Mouse (Mus musculus): ENCODE results near the gene Gm28372. TPM values are rescaled to one million over a fixed set of nuclear protein-coding genes. Genes with fewer than 3 reads are reported as not detected.

The Gm28372 gene
- polyA plus RNA-seq, 1 experiment from 2014 or later = 0.23 TPM

GRCm38 (mm10) chr2:130424126-130424853 lies 19.3 kb downstream of the Gm28372 start, which contains the start of the genes Vps16 and Pced1a:
Gene Vps16, plus strand, starts transcription at chr2:130424339.
Gene Pced1a, minus strand, starts transcription at chr2:130424701.
- H3K36me3 ChIP-seq (ENCODE audit: control insufficient read depth, insufficient read depth, low read length) = no peaks in the 10 kb centered on the region
- ATAC-seq (ENCODE audit: low read depth) = peak; percentile 97
- peak within 1 kb of the TSS; percentile 92 for H3K27ac ChIP-seq (ENCODE audit: low read depth, low read length)
- peaks cover 14% of the 10 kb centered on the region for H3K4me1 ChIP-seq (ENCODE audit: control insufficient read depth, insufficient read depth, low read length)
- peak within 1 kb of the TSS; percentile 82 for H3K9ac ChIP-seq (replicated peaks; ENCODE audit: low read depth, low read length)
- H3K9me3 ChIP-seq (ENCODE audit: control insufficient read depth, low read length) = no peaks in the 10 kb centered on the region
- peak within 1 kb of the TSS; percentile 74 for H3K4me3 ChIP-seq (ENCODE audit: low read depth, low read length)
- H3K4me2 ChIP-seq (ENCODE audit: low read depth, low read length) = peak within 1 kb of the TSS; percentile 71
- no peaks in the 10 kb centered on the region for H3K27me3 ChIP-seq (ENCODE audit: control insufficient read depth, insufficient read depth, low read length)
- 0% methylated on average over 58 of the region's 58 CpGs for WGBS

- Histone ChIP-seq H3K4me2 (ENCODE audit: low read depth, low read length) (peak overlapping the region; percentile 71), H3K4me1 (ENCODE audit: control insufficient read depth, insufficient read depth, low read length) (peaks cover 14% of the 10 kb centered on the region), H3K9ac (replicated peaks; ENCODE audit: low read depth, low read length) (peak overlapping the region; percentile 82), H3K27me3 (ENCODE audit: control insufficient read depth, insufficient read depth, low read length) (no peaks in the 10 kb centered on the region), H3K27ac (ENCODE audit: low read depth, low read length) (no peak overlapping the region), H3K9me3 (ENCODE audit: control insufficient read depth, low read length) (no peaks in the 10 kb centered on the region), H3K4me3 (ENCODE audit: low read depth, low read length) (peak overlapping the region; percentile 74), H3K36me3 (ENCODE audit: control insufficient read depth, insufficient read depth, low read length) (no peaks in the 10 kb centered on the region)
- 48% methylated on average over 5 of the region's 5 CpGs for WGBS
- no peak for ATAC-seq (ENCODE audit: low read depth)
Observed at GRCm38 (mm10) chr2:130425112-130425511, 20.1 kb downstream of the Gm28372 start.

DNA sequence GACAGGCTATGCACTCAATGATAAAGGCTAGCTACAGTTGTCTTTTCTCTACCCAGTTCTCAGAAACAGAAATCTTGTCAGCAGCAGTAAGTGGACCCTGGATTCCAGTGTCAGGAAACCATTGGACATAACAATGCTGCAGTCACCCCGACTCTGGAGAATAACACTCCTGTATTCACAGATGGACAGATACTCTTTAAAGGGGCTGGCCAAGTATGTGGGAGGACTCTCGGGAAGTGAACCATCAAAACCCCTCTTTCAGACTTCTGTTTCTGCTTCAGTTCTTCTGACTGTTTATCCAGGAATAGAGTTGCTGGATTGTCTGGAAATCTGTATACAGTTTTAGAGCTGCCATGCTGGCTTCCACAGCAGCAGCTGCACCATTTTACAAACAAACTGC lies 24.8 kb downstream of the Gm28372 start:
- WGBS = 67% methylated on average over 2 of the region's 2 CpGs
- Histone ChIP-seq H3K4me2 (ENCODE audit: low read depth, low read length) (no peak overlapping the region), H3K4me1 (ENCODE audit: control insufficient read depth, insufficient read depth, low read length) (peaks cover 5% of the 10 kb centered on the region; the same call in 1 of the 2 replicates), H3K9me3 (ENCODE audit: control insufficient read depth, low read length) (no peaks in the 10 kb centered on the region), H3K36me3 (ENCODE audit: control insufficient read depth, insufficient read depth, low read length) (no peaks in the 10 kb centered on the region; the same call in 1 of the 2 replicates), H3K27ac (ENCODE audit: low read depth, low read length) (no peak overlapping the region), H3K9ac (replicated peaks; ENCODE audit: low read depth, low read length) (no peak overlapping the region), H3K4me3 (ENCODE audit: low read depth, low read length) (no peak overlapping the region), H3K27me3 (ENCODE audit: control insufficient read depth, insufficient read depth, low read length) (no peaks in the 10 kb centered on the region)
- no peak for ATAC-seq (ENCODE audit: low read depth)

- Histone ChIP-seq H3K27ac (ENCODE audit: low read depth, low read length) (no peak overlapping the region), H3K9ac (replicated peaks; ENCODE audit: low read depth, low read length) (no peak overlapping the region), H3K9me3 (ENCODE audit: control insufficient read depth, low read length) (no peaks in the 10 kb centered on the region), H3K36me3 (ENCODE audit: control insufficient read depth, insufficient read depth, low read length) (no peaks in the 10 kb centered on the region; the same call in 1 of the 2 replicates), H3K27me3 (ENCODE audit: control insufficient read depth, insufficient read depth, low read length) (no peaks in the 10 kb centered on the region), H3K4me2 (ENCODE audit: low read depth, low read length) (no peak overlapping the region), H3K4me3 (ENCODE audit: low read depth, low read length) (no peak overlapping the region), H3K4me1 (ENCODE audit: control insufficient read depth, insufficient read depth, low read length) (no peaks in the 10 kb centered on the region)
- WGBS = 84% methylated on average over 3 of the region's 3 CpGs
- ATAC-seq (ENCODE audit: low read depth) = no peak
Observed at GRCm38 (mm10) chr2:130430484-130430883, 25.4 kb downstream of the Gm28372 start.

DNA sequence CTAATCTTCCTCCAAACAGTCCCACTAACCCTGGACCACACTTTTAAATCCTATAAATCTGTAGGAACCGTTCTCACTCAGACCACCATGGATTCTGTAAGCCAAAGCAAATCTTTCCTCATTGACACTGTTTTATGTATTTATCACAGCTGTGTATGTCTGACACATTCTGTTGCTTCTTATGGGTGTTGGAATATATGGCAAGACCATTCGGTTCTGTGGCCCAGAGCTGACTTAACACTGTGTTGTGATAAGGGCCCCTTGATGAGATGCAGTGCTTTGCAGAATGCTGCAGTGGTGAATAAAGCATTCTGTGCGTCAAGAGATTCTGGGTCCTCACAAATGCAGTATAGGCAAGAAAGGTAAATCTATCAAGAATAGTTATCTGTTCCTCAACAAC lies 27.1 kb downstream of the Gm28372 start:
- no peak for ATAC-seq (ENCODE audit: low read depth)
- Histone ChIP-seq H3K9ac (replicated peaks; ENCODE audit: low read depth, low read length) (no peak overlapping the region), H3K4me2 (ENCODE audit: low read depth, low read length) (no peak overlapping the region), H3K4me3 (ENCODE audit: low read depth, low read length) (no peak overlapping the region), H3K4me1 (ENCODE audit: control insufficient read depth, insufficient read depth, low read length) (no peaks in the 10 kb centered on the region), H3K9me3 (ENCODE audit: control insufficient read depth, low read length) (no peaks in the 10 kb centered on the region), H3K36me3 (ENCODE audit: control insufficient read depth, insufficient read depth, low read length) (no peaks in the 10 kb centered on the region; the same call in 1 of the 2 replicates), H3K27me3 (ENCODE audit: control insufficient read depth, insufficient read depth, low read length) (no peaks in the 10 kb centered on the region), H3K27ac (ENCODE audit: low read depth, low read length) (no peak overlapping the region)
- WGBS = 91% methylated on average over 3 of the region's 3 CpGs

GRCm38 (mm10) chr2:130433152-130433551 lies 28.1 kb downstream of the Gm28372 start:
- Histone ChIP-seq H3K4me1 (ENCODE audit: control insufficient read depth, insufficient read depth, low read length) (no peaks in the 10 kb centered on the region), H3K36me3 (ENCODE audit: control insufficient read depth, insufficient read depth, low read length) (no peaks in the 10 kb centered on the region; the same call in 1 of the 2 replicates), H3K9me3 (ENCODE audit: control insufficient read depth, low read length) (no peaks in the 10 kb centered on the region), H3K4me3 (ENCODE audit: low read depth, low read length) (no peak overlapping the region), H3K4me2 (ENCODE audit: low read depth, low read length) (no peak overlapping the region), H3K27ac (ENCODE audit: low read depth, low read length) (no peak overlapping the region), H3K27me3 (ENCODE audit: control insufficient read depth, insufficient read depth, low read length) (no peaks in the 10 kb centered on the region), H3K9ac (replicated peaks; ENCODE audit: low read depth, low read length) (no peak overlapping the region)
- WGBS = 19% methylated on average over 4 of the region's 4 CpGs
- ATAC-seq (ENCODE audit: low read depth) = peak; percentile 49; the same call in 1 of the 2 replicates

- WGBS = 100% methylated on average over 1 of the region's 1 CpGs
- H3K9ac ChIP-seq (replicated peaks; ENCODE audit: low read depth, low read length) = no peak overlapping the region
- H3K27me3 ChIP-seq (ENCODE audit: control insufficient read depth, insufficient read depth, low read length) = no peaks in the 10 kb centered on the region
- H3K4me3 ChIP-seq (ENCODE audit: low read depth, low read length) = no peak overlapping the region
- no peak overlapping the region for H3K4me2 ChIP-seq (ENCODE audit: low read depth, low read length)
- H3K36me3 ChIP-seq (ENCODE audit: control insufficient read depth, insufficient read depth, low read length) = peaks cover 23% of the 10 kb centered on the region
- ATAC-seq (ENCODE audit: low read depth) = no peak
- no peaks in the 10 kb centered on the region for H3K4me1 ChIP-seq (ENCODE audit: control insufficient read depth, insufficient read depth, low read length)
- no peak overlapping the region for H3K27ac ChIP-seq (ENCODE audit: low read depth, low read length)
- no peaks in the 10 kb centered on the region for H3K9me3 ChIP-seq (ENCODE audit: control insufficient read depth, low read length)
Observed at GRCm38 (mm10) chr2:130436769-130437168, 31.7 kb downstream of the Gm28372 start.

DNA sequence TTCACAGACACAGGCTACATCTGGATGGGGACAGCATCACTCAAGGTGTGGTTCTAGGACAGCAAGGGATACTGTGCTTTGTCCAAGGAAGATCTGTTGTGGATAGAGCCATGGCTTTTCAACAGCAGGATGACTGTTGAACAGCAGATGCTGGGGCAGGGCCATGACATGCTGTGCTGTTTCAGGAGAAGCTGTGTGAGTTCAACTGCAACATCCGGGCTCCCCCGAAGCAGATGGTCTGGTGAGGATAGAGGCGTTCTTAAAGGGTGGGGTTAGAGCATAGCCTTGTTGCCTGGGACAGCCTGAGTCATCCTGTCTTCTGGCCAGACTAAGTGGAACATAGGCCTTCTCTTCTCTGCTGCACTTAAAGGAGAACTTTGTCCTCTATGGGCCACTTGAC lies 33.8 kb downstream of the Gm28372 start:
- H3K27ac ChIP-seq (ENCODE audit: low read depth, low read length) = no peak overlapping the region
- H3K9me3 ChIP-seq (ENCODE audit: control insufficient read depth, low read length) = no peaks in the 10 kb centered on the region
- no peak for ATAC-seq (ENCODE audit: low read depth)

GRCm38 (mm10) chr2:130439840-130440480 lies 34.9 kb downstream of the Gm28372 start:
- Histone ChIP-seq H3K27me3 (ENCODE audit: control insufficient read depth, insufficient read depth, low read length) (no peaks in the 10 kb centered on the region), H3K9me3 (ENCODE audit: control insufficient read depth, low read length) (no peaks in the 10 kb centered on the region), H3K36me3 (ENCODE audit: control insufficient read depth, insufficient read depth, low read length) (peaks cover 46% of the 10 kb centered on the region), H3K4me2 (ENCODE audit: low read depth, low read length) (no peak overlapping the region), H3K4me1 (ENCODE audit: control insufficient read depth, insufficient read depth, low read length) (no peaks in the 10 kb centered on the region), H3K27ac (ENCODE audit: low read depth, low read length) (no peak overlapping the region), H3K4me3 (ENCODE audit: low read depth, low read length) (no peak overlapping the region), H3K9ac (replicated peaks; ENCODE audit: low read depth, low read length) (no peak overlapping the region)
- no peak for ATAC-seq (ENCODE audit: low read depth)
- 91% methylated on average over 4 of the region's 4 CpGs for WGBS

More for the DNA sequence above, 33.8 kb downstream of the Gm28372 start:
- no peak overlapping the region for H3K9ac ChIP-seq (replicated peaks; ENCODE audit: low read depth, low read length)
- no peak overlapping the region for H3K4me3 ChIP-seq (ENCODE audit: low read depth, low read length)
- no peaks in the 10 kb centered on the region for H3K27me3 ChIP-seq (ENCODE audit: control insufficient read depth, insufficient read depth, low read length)
- peaks cover 44% of the 10 kb centered on the region for H3K36me3 ChIP-seq (ENCODE audit: control insufficient read depth, insufficient read depth, low read length)
- whole genome bisulfite sequencing = 95% methylated on average over 3 of the region's 3 CpGs
- H3K4me2 ChIP-seq (ENCODE audit: low read depth, low read length) = no peak overlapping the region
- no peaks in the 10 kb centered on the region for H3K4me1 ChIP-seq (ENCODE audit: control insufficient read depth, insufficient read depth, low read length)
